In genomic region chr8:26770424-26770886, GRCm38 (mm10) we compare ENCODE assay signal across 9 mouse cellular contexts.
A peak's percentile ranks its signal among the peaks of the same experiment; 100 is the strongest.
DNase-seq lines count a peak whose midpoint lies in the region; ATAC-seq lines count a peak whose summit lies in the region.
"Had no signal": no experiment of that assay in that cellular context is flagged by ENCODE, and none has a peak within 500 bp of the region (broad histone marks: within the 10 kb centered on the region; RNA-seq: fewer than 3 reads in every experiment).

No protein-coding gene starts in this region.

- H3K4me2 ChIP-seq in forebrain, embryonic 14.5 days (ENCODE audit: low read length) = 0 out of 2 replicates have a peak overlapping the region, but pooled peaks have one; percentile 12
- H3K4me2 ChIP-seq in forebrain, embryonic 16.5 days (ENCODE audit: low read length) = no peak overlapping the region
- H3K4me2 ChIP-seq in heart, embryonic 14.5 days (ENCODE audit: low read length) = peak overlapping the region; percentile 73
- H3K4me2 ChIP-seq in liver, embryonic 12.5 days = 0 out of 2 replicates have a peak overlapping the region, but pooled peaks have one; percentile 6
- H3K4me2 ChIP-seq: embryonic facial prominence, embryonic 12.5 days had no signal

- no peaks in the 10 kb centered on the region for H3K4me1 ChIP-seq in forebrain, embryonic 14.5 days (ENCODE audit: control insufficient read depth, insufficient read depth, low read length)
- H3K4me1 ChIP-seq in forebrain, embryonic 16.5 days (replicated peaks; ENCODE audit: control insufficient read depth, insufficient read depth, low read length) = peaks cover 3% of the 10 kb centered on the region; the same call in 1 of the 2 replicates
- peaks cover 8 to 15% of the 10 kb centered on the region in 2 experiments for H3K4me1 ChIP-seq in heart, embryonic 14.5 days (ENCODE audit: control insufficient read depth in 2 of 2, insufficient read depth in 2 of 2, low read length in 2 of 2)
- no peaks in the 10 kb centered on the region for H3K4me1 ChIP-seq in liver, embryonic 12.5 days
- H3K4me1 ChIP-seq: embryonic facial prominence, embryonic 12.5 days had no signal

- no peak for DNase-seq in forebrain, embryonic 14.5 days (ENCODE audit: low spot score)
- DNase-seq in adrenal gland, adult 8-10 months = peak; percentile 50
- no peak for DNase-seq in right cerebral cortex, postnatal 4 days
- no peak for DNase-seq in left cerebral cortex, postnatal 4 days
- DNase-seq in left cerebral cortex, postnatal 25 days (ENCODE audit: low spot score in 2 of 2) = no peak

- H3K27ac ChIP-seq in forebrain, embryonic 14.5 days (ENCODE audit: low read depth, low read length) = no peak overlapping the region
- no peak overlapping the region for H3K27ac ChIP-seq in forebrain, embryonic 16.5 days (ENCODE audit: low read length)
- H3K27ac ChIP-seq in heart, embryonic 14.5 days (replicated peaks in 1 of 2; ENCODE audit: control insufficient read depth in 1 of 2, insufficient read depth in 1 of 2, low read depth in 2 of 2, low read length in 2 of 2) = 0 out of 4 replicates have a peak overlapping the region, but pooled peaks of 1 of the 2 experiments have one; percentile 33
- H3K27ac ChIP-seq in liver, embryonic 12.5 days = no peak overlapping the region
- H3K27ac ChIP-seq: embryonic facial prominence, embryonic 12.5 days had no signal

- H3K9ac ChIP-seq in forebrain, embryonic 14.5 days (ENCODE audit: low read length) = no peak overlapping the region
- H3K9ac ChIP-seq in forebrain, embryonic 16.5 days (replicated peaks; ENCODE audit: low read depth, low read length) = no peak overlapping the region
- peak overlapping the region; percentile 61 for H3K9ac ChIP-seq in heart, embryonic 14.5 days (ENCODE audit: low read length)
- no peak overlapping the region for H3K9ac ChIP-seq in liver, embryonic 12.5 days
- H3K9ac ChIP-seq: embryonic facial prominence, embryonic 12.5 days had no signal

- no peak overlapping the region for H3K4me3 ChIP-seq in forebrain, embryonic 14.5 days (ENCODE audit: low read depth, low read length)
- no peak overlapping the region for H3K4me3 ChIP-seq in forebrain, embryonic 16.5 days (replicated peaks; ENCODE audit: low read length)
- peak overlapping the region; percentile 24 for H3K4me3 ChIP-seq in heart, embryonic 14.5 days (ENCODE audit: control insufficient read depth in 1 of 2, insufficient read depth in 1 of 2, low read depth in 1 of 2, low read length in 2 of 2)
- H3K4me3 ChIP-seq in liver, embryonic 12.5 days = no peak overlapping the region
- H3K4me3 ChIP-seq: embryonic facial prominence, embryonic 12.5 days had no signal

- ATAC-seq in forebrain, embryonic 14.5 days = no peak
- ATAC-seq in forebrain, embryonic 16.5 days = no peak
- peak; percentile 67 for ATAC-seq in heart, embryonic 14.5 days (ENCODE audit: insufficient number of reproducible peaks, insufficient read depth, low FRiP score, low read depth)
- ATAC-seq in liver, embryonic 12.5 days = no peak

- no peaks in the 10 kb centered on the region for H3K36me3 ChIP-seq in forebrain, embryonic 14.5 days (ENCODE audit: control insufficient read depth, insufficient read depth, low read length)
- no peaks in the 10 kb centered on the region for H3K36me3 ChIP-seq in forebrain, embryonic 16.5 days (ENCODE audit: control insufficient read depth, insufficient read depth)
- no peaks in the 10 kb centered on the region for H3K36me3 ChIP-seq in heart, embryonic 14.5 days (ENCODE audit: control insufficient read depth, insufficient read depth, low read length)
- H3K36me3 ChIP-seq in liver, embryonic 12.5 days = no peaks in the 10 kb centered on the region
- H3K36me3 ChIP-seq: embryonic facial prominence, embryonic 12.5 days had no signal

- no peaks in the 10 kb centered on the region for H3K27me3 ChIP-seq in forebrain, embryonic 14.5 days (replicated peaks; ENCODE audit: control insufficient read depth, insufficient read depth, low read length)
- no peaks in the 10 kb centered on the region for H3K27me3 ChIP-seq in forebrain, embryonic 16.5 days (replicated peaks; ENCODE audit: control insufficient read depth, insufficient read depth, low read length)
- H3K27me3 ChIP-seq in heart, embryonic 14.5 days (ENCODE audit: control insufficient read depth, insufficient read depth, low read length) = peaks cover 31% of the 10 kb centered on the region
- H3K27me3 ChIP-seq in liver, embryonic 12.5 days (replicated peaks) = peaks cover 8% of the 10 kb centered on the region; the same call in 1 of the 2 replicates
- H3K27me3 ChIP-seq: embryonic facial prominence, embryonic 12.5 days had no signal

- no peaks in the 10 kb centered on the region for H3K9me3 ChIP-seq in forebrain, embryonic 14.5 days (replicated peaks; ENCODE audit: control insufficient read depth, low read length)
- no peaks in the 10 kb centered on the region for H3K9me3 ChIP-seq in forebrain, embryonic 16.5 days (ENCODE audit: control insufficient read depth, low read length)
- no peaks in the 10 kb centered on the region for H3K9me3 ChIP-seq in heart, embryonic 14.5 days (ENCODE audit: control insufficient read depth, low read length)
- H3K9me3 ChIP-seq in liver, embryonic 12.5 days (replicated peaks) = no peaks in the 10 kb centered on the region
- H3K9me3 ChIP-seq: embryonic facial prominence, embryonic 12.5 days had no signal

- 80% methylated on average over 16 of the region's 16 CpGs for WGBS in forebrain, embryonic 14.5 days
- 69% methylated on average over 16 of the region's 16 CpGs for WGBS in forebrain, embryonic 16.5 days
- 6% methylated on average over 16 of the region's 16 CpGs for WGBS in heart, embryonic 14.5 days
- 32% methylated on average over 16 of the region's 16 CpGs for WGBS in liver, embryonic 12.5 days (ENCODE audit: insufficient replicate concordance)

- intact Hi-C loops in left cerebral cortex, postnatal 4 days (cut with DNase I) = no loop called here
- intact Hi-C loops in left cerebral cortex, postnatal 25 days (cut with DNase I) = no loop called here

Comparison
In these comparisons a context has a peak if more than half of its experiments do, and no peak if none do; other contexts are left out.
1. H3K4me3 ChIP-seq: peak in heart, embryonic 14.5 days (2 of 2); none in forebrain, embryonic 14.5 days (single experiment), forebrain, embryonic 16.5 days (single experiment) and liver, embryonic 12.5 days (single experiment).